In the genomic region with DNA sequence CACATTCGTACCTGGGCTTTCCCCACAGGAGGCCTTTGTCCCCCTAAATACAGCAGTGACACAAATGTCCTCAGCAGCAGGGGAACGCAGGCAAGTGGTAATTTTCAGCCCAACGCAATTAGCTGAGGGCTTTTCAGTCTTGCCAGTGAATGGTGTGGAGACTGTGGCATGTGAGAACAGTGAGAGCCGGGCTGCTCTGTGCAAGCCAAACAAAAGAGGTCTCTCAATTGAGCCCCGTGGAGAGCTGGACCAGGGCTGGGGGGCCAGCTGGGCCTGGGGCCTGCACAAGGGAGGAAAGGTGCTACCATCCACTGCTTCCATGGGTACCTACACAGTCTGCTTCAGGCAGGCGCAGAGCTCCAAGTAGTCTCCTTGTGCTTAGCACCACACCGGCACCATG, we compare ENCODE assay signal across 16 mouse cellular contexts. TPM values are rescaled to one million over a fixed set of nuclear protein-coding genes. Genes with fewer than 3 reads are reported as not detected.
DNase-seq lines count a peak whose midpoint lies in the region; ATAC-seq and TF ChIP-seq lines count a peak whose summit lies in the region.
"Had no signal": no experiment of that assay in that cellular context is flagged by ENCODE, and none has a peak within 500 bp of the region (broad histone marks: within the 10 kb centered on the region; RNA-seq: fewer than 3 reads in every experiment).

No protein-coding gene starts in this region.

- no peak overlapping the region for H3K4me3 ChIP-seq in midbrain, embryonic 12.5 days
- no peak overlapping the region for H3K4me3 ChIP-seq in midbrain, embryonic 11.5 days (ENCODE audit: low read depth, low read length)
- H3K4me3 ChIP-seq in forebrain, embryonic 11.5 days (ENCODE audit: low read depth, low read length), result no peak overlapping the region
- H3K4me3 ChIP-seq in limb, embryonic 10.5 days, result no peak overlapping the region
- H3K4me3 ChIP-seq in stomach, postnatal 0 days (ENCODE audit: low read depth, low read length), result no peak overlapping the region
- H3K4me3 ChIP-seq: lung, embryonic 15.5 days; megakaryocyte, embryonic 14.5 days had no signal

- no peak overlapping the region for H3K9ac ChIP-seq in midbrain, embryonic 12.5 days (replicated peaks)
- no peak overlapping the region for H3K9ac ChIP-seq in midbrain, embryonic 11.5 days (ENCODE audit: low read length)
- no peak overlapping the region for H3K9ac ChIP-seq in forebrain, embryonic 11.5 days (ENCODE audit: low read length)
- no peak overlapping the region for H3K9ac ChIP-seq in stomach, postnatal 0 days (ENCODE audit: low read length)
- H3K9ac ChIP-seq: lung, embryonic 15.5 days had no signal

- H3K36me3 ChIP-seq in midbrain, embryonic 12.5 days, result no peaks in the 10 kb centered on the region
- no peaks in the 10 kb centered on the region for H3K36me3 ChIP-seq in midbrain, embryonic 11.5 days (ENCODE audit: control insufficient read depth, insufficient read depth, low read length)
- no peaks in the 10 kb centered on the region for H3K36me3 ChIP-seq in forebrain, embryonic 11.5 days (ENCODE audit: control insufficient read depth, insufficient read depth, low read length)
- H3K36me3 ChIP-seq in limb, embryonic 10.5 days, result no peaks in the 10 kb centered on the region
- H3K36me3 ChIP-seq in stomach, postnatal 0 days (ENCODE audit: control insufficient read depth, insufficient read depth, low read length), result no peaks in the 10 kb centered on the region
- H3K36me3 ChIP-seq: lung, embryonic 15.5 days had no signal

- DNase-seq in midbrain, embryonic 11.5 days (ENCODE audit: low spot score, missing footprints), result no peak
- DNase-seq in forebrain, embryonic 11.5 days (ENCODE audit: low spot score), result peak; percentile 72
- no peak for DNase-seq in limb, embryonic 10.5 days (ENCODE audit: low spot score)
- no peak for DNase-seq in stomach, postnatal 0 days (ENCODE audit: low spot score)
- DNase-seq in urinary bladder, adult 2 months (ENCODE audit: low spot score), result no peak
- DNase-seq in ovary, postnatal 10 days (ENCODE audit: low spot score), result no peak
- DNase-seq in spleen, postnatal 10 days (ENCODE audit: low spot score in 2 of 2), result no peak
- DNase-seq: adrenal gland, postnatal 14 days; heart, adult 11 months; heart, postnatal 14 days; layer of hippocampus, postnatal 36 days had no signal

- peak overlapping the region; percentile 49; the same call in 1 of the 2 replicates for H3K27ac ChIP-seq in midbrain, embryonic 12.5 days (replicated peaks)
- H3K27ac ChIP-seq in midbrain, embryonic 11.5 days (ENCODE audit: low read depth, low read length), result no peak overlapping the region
- no peak overlapping the region; the same call in none of the 2 replicates for H3K27ac ChIP-seq in forebrain, embryonic 11.5 days (ENCODE audit: low read depth, low read length)
- peak overlapping the region; percentile 84 for H3K27ac ChIP-seq in limb, embryonic 10.5 days
- no peak overlapping the region for H3K27ac ChIP-seq in stomach, postnatal 0 days (replicated peaks)
- H3K27ac ChIP-seq: lung, embryonic 15.5 days had no signal

- H3K27me3 ChIP-seq in midbrain, embryonic 12.5 days, result peaks cover 67% of the 10 kb centered on the region
- H3K27me3 ChIP-seq in midbrain, embryonic 11.5 days (ENCODE audit: control insufficient read depth, insufficient read depth, low read length), result no peaks in the 10 kb centered on the region; the same call in 1 of the 2 replicates
- H3K27me3 ChIP-seq in forebrain, embryonic 11.5 days (ENCODE audit: control insufficient read depth, insufficient read depth, low read length), result peaks cover 80% of the 10 kb centered on the region
- H3K27me3 ChIP-seq in limb, embryonic 10.5 days (ENCODE audit: low read depth, poor library complexity, severe bottlenecking), result no peaks in the 10 kb centered on the region
- H3K27me3 ChIP-seq in stomach, postnatal 0 days (ENCODE audit: control insufficient read depth, insufficient read depth, low read length), result no peaks in the 10 kb centered on the region
- H3K27me3 ChIP-seq: lung, embryonic 15.5 days; megakaryocyte, embryonic 14.5 days had no signal

- 14% methylated on average over 7 of the region's 7 CpGs for WGBS in midbrain, embryonic 12.5 days
- 18% methylated on average over 7 of the region's 7 CpGs for WGBS in midbrain, embryonic 11.5 days
- 8% methylated on average over 7 of the region's 7 CpGs for WGBS in forebrain, embryonic 11.5 days
- 30% methylated on average over 7 of the region's 7 CpGs for WGBS in limb, embryonic 10.5 days
- 68% methylated on average over 7 of the region's 7 CpGs for WGBS in stomach, postnatal 0 days

- H3K9me3 ChIP-seq in midbrain, embryonic 12.5 days, result no peaks in the 10 kb centered on the region
- H3K9me3 ChIP-seq in midbrain, embryonic 11.5 days (ENCODE audit: control insufficient read depth, low read length), result no peaks in the 10 kb centered on the region
- no peaks in the 10 kb centered on the region for H3K9me3 ChIP-seq in forebrain, embryonic 11.5 days (ENCODE audit: control insufficient read depth, low read length)
- H3K9me3 ChIP-seq in limb, embryonic 10.5 days (replicated peaks), result no peaks in the 10 kb centered on the region
- H3K9me3 ChIP-seq in stomach, postnatal 0 days (ENCODE audit: control insufficient read depth, low read length), result no peaks in the 10 kb centered on the region
- H3K9me3 ChIP-seq: G1E; lung, embryonic 15.5 days; megakaryocyte, embryonic 14.5 days had no signal

- TF ChIP-seq CTCF in stomach, postnatal 0 days (IDR thresholded peaks at IDR 0.05; ENCODE audit: low read depth), result no peak

- no peak for ATAC-seq in midbrain, embryonic 12.5 days (ENCODE audit: low FRiP score, low read depth)
- no peak for ATAC-seq in midbrain, embryonic 11.5 days (ENCODE audit: low FRiP score)
- ATAC-seq in forebrain, embryonic 11.5 days (replicated peaks; ENCODE audit: low FRiP score), result peak; percentile 82
- ATAC-seq in stomach, postnatal 0 days (ENCODE audit: low FRiP score, low TSS enrichment), result 0 out of 2 replicates have a peak, but pooled peaks have one; percentile 27
- ATAC-seq: intestine, embryonic 16.5 days had no signal

- H3K4me1 ChIP-seq in midbrain, embryonic 12.5 days, result peaks cover 26% of the 10 kb centered on the region
- H3K4me1 ChIP-seq in midbrain, embryonic 11.5 days (ENCODE audit: control insufficient read depth, insufficient read depth, low read length), result peaks cover 9% of the 10 kb centered on the region
- peaks cover 14% of the 10 kb centered on the region for H3K4me1 ChIP-seq in forebrain, embryonic 11.5 days (replicated peaks; ENCODE audit: control insufficient read depth, insufficient read depth, low read length)
- H3K4me1 ChIP-seq in limb, embryonic 10.5 days, result peaks cover 26% of the 10 kb centered on the region
- no peaks in the 10 kb centered on the region for H3K4me1 ChIP-seq in stomach, postnatal 0 days (replicated peaks; ENCODE audit: control insufficient read depth, insufficient read depth)
- H3K4me1 ChIP-seq: lung, embryonic 15.5 days had no signal

- H3K4me2 ChIP-seq in midbrain, embryonic 12.5 days (replicated peaks), result no peak overlapping the region
- H3K4me2 ChIP-seq in midbrain, embryonic 11.5 days, result no peak overlapping the region
- peak overlapping the region; percentile 19; the same call in 1 of the 2 replicates for H3K4me2 ChIP-seq in forebrain, embryonic 11.5 days (ENCODE audit: low read depth, low read length, severe bottlenecking)
- no peak overlapping the region for H3K4me2 ChIP-seq in stomach, postnatal 0 days (replicated peaks; ENCODE audit: low read depth)
- H3K4me2 ChIP-seq: lung, embryonic 15.5 days had no signal

- TF ChIP-seq EP300 in stomach, postnatal 0 days (optimal IDR thresholded peaks at IDR 0.05), result no peak

RNA-seq across cellular contexts. Expression of gene Gm17018, which starts 47.1 kb away (rescaled TPM):
- 41.4 and 41.9 TPM in 2 replicates for polyA plus RNA-seq in midbrain, embryonic 12.5 days (2016; fragmentation: Nextera tagmentation; extraction: Ambion mirVana)
- polyA plus RNA-seq in midbrain, embryonic 11.5 days (2014; fragmentation: Nextera tagmentation; extraction: Ambion mirVana), result 47.7 and 54.3 TPM in 2 replicates
- polyA plus RNA-seq in forebrain, embryonic 11.5 days (2014; fragmentation: Nextera tagmentation; extraction: Ambion mirVana), result 49.7 and 53.9 TPM in 2 replicates
- 43.0 and 43.6 TPM in 2 replicates for polyA plus RNA-seq in limb, embryonic 10.5 days (2016; fragmentation: Nextera tagmentation; extraction: Ambion mirVana)
- 28.8 and 30.4 TPM in 2 replicates for polyA plus RNA-seq in stomach, postnatal 0 days (2015; fragmentation: Nextera tagmentation; extraction: Ambion mirVana)
- 26.0 and 27.7 TPM in 2 replicates for polyA plus RNA-seq in urinary bladder, adult 2 months (2012; rRNA removed)

RNA-seq across cellular contexts. Expression of gene Poll, which starts 47.1 kb away (rescaled TPM):
- 15.9 and 17.0 TPM in 2 replicates for polyA plus RNA-seq in midbrain, embryonic 12.5 days (2016; fragmentation: Nextera tagmentation; extraction: Ambion mirVana)
- 14.3 and 16.5 TPM in 2 replicates for polyA plus RNA-seq in midbrain, embryonic 11.5 days (2014; fragmentation: Nextera tagmentation; extraction: Ambion mirVana)
- polyA plus RNA-seq in forebrain, embryonic 11.5 days (2014; fragmentation: Nextera tagmentation; extraction: Ambion mirVana), result 22.6 and 24.0 TPM in 2 replicates
- polyA plus RNA-seq in limb, embryonic 10.5 days (2016; fragmentation: Nextera tagmentation; extraction: Ambion mirVana), result 22.6 and 25.9 TPM in 2 replicates
- 6.0 and 6.1 TPM in 2 replicates for polyA plus RNA-seq in stomach, postnatal 0 days (2015; fragmentation: Nextera tagmentation; extraction: Ambion mirVana)
- 9.5 and 10.8 TPM in 2 replicates for polyA plus RNA-seq in urinary bladder, adult 2 months (2012; rRNA removed)

RNA-seq across cellular contexts. Expression of gene Fbxw4, which starts 52.6 kb away (rescaled TPM):
- 4.2 and 5.9 TPM in 2 replicates for polyA plus RNA-seq in midbrain, embryonic 12.5 days (2016; fragmentation: Nextera tagmentation; extraction: Ambion mirVana)
- polyA plus RNA-seq in midbrain, embryonic 11.5 days (2014; fragmentation: Nextera tagmentation; extraction: Ambion mirVana), result 2.4 and 3.2 TPM in 2 replicates
- polyA plus RNA-seq in forebrain, embryonic 11.5 days (2014; fragmentation: Nextera tagmentation; extraction: Ambion mirVana), result 5.0 and 7.3 TPM in 2 replicates
- polyA plus RNA-seq in limb, embryonic 10.5 days (2016; fragmentation: Nextera tagmentation; extraction: Ambion mirVana), result 3.9 and 5.3 TPM in 2 replicates
- 2.2 and 2.9 TPM in 2 replicates for polyA plus RNA-seq in stomach, postnatal 0 days (2015; fragmentation: Nextera tagmentation; extraction: Ambion mirVana)
- 36.3 and 42.0 TPM in 2 replicates for polyA plus RNA-seq in urinary bladder, adult 2 months (2012; rRNA removed)

Comparison
In these comparisons a context has a peak if more than half of its experiments do, and no peak if none do; other contexts are left out.
1. H3K27ac ChIP-seq: peak in midbrain, embryonic 12.5 days (single experiment) and limb, embryonic 10.5 days (single experiment); none in midbrain, embryonic 11.5 days (single experiment), forebrain, embryonic 11.5 days (single experiment) and stomach, postnatal 0 days (single experiment).
2. ATAC-seq: peak in forebrain, embryonic 11.5 days (single experiment) and stomach, postnatal 0 days (single experiment); none in midbrain, embryonic 12.5 days (single experiment) and midbrain, embryonic 11.5 days (single experiment).